8 mouse cellular contexts compared by ENCODE assay signal in the genomic region with DNA sequence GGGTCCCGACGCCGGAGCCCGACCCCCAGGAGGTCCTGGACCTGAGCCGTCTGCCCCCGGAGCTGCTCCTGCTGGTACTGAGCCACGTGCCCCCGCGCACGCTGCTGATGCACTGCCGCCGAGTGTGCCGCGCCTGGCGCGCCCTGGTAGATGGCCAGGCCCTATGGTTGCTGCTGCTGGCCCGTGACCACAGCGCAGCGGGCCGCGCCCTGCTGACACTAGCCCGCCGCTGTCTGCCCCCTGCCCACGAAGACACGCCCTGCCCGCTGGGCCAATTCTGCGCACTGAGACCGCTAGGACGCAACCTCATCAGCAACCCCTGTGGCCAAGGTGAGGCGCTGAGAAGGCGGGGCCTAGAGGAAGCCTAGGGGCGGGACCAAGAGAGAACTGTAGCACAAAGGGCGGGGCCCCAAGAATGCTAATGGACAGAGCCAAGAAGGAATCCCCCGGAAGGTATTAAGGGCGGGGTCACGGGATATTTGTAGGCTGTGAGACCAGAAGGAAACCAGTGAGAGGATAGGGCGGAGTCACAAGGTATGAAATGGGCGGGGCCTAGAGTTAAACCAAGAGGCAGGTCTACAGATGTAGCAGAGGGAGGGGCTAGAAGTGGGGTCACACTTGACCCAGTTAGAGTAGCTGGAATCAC. TPM values are rescaled to one million over a fixed set of nuclear protein-coding genes. Genes with fewer than 3 reads are reported as not detected.
DNase-seq lines count a peak whose midpoint lies in the region; ATAC-seq lines count a peak whose summit lies in the region.

No protein-coding gene starts in this region.

- peak; percentile 68 for ATAC-seq in heart, embryonic 14.5 days (ENCODE audit: insufficient number of reproducible peaks, insufficient read depth, low FRiP score, low read depth)
- ATAC-seq in liver, embryonic 12.5 days, result peak; percentile 63

- peaks cover 15% of the 10 kb centered on the region for H3K27me3 ChIP-seq in heart, embryonic 14.5 days (ENCODE audit: control insufficient read depth, insufficient read depth, low read length)
- H3K27me3 ChIP-seq in liver, embryonic 12.5 days (replicated peaks), result peaks cover 48% of the 10 kb centered on the region
- no peaks in the 10 kb centered on the region for H3K27me3 ChIP-seq in splenic B cell, adult 2 months (ENCODE audit: control insufficient read depth, insufficient read depth, low read length, poor library complexity, severe bottlenecking)

- H3K9me3 ChIP-seq in heart, embryonic 14.5 days (ENCODE audit: control insufficient read depth, low read length), result no peaks in the 10 kb centered on the region
- H3K9me3 ChIP-seq in liver, embryonic 12.5 days (replicated peaks), result no peaks in the 10 kb centered on the region

- H3K4me2 ChIP-seq in heart, embryonic 14.5 days (ENCODE audit: low read length), result peak overlapping the region; percentile 92
- H3K4me2 ChIP-seq in liver, embryonic 12.5 days, result peak overlapping the region; percentile 69

- no peaks in the 10 kb centered on the region for H3K36me3 ChIP-seq in heart, embryonic 14.5 days (ENCODE audit: control insufficient read depth, insufficient read depth, low read length)
- no peaks in the 10 kb centered on the region for H3K36me3 ChIP-seq in liver, embryonic 12.5 days
- H3K36me3 ChIP-seq in splenic B cell, adult 2 months (ENCODE audit: control insufficient read depth, insufficient read depth, low read length, poor library complexity, severe bottlenecking), result no peaks in the 10 kb centered on the region

- H3K27ac ChIP-seq in heart, embryonic 14.5 days (replicated peaks in 1 of 2; ENCODE audit: control insufficient read depth in 1 of 2, insufficient read depth in 1 of 2, low read depth in 2 of 2, low read length in 2 of 2), result no peak overlapping the region
- H3K27ac ChIP-seq in liver, embryonic 12.5 days, result no peak overlapping the region

- under 1% methylated on average over 34 of the region's 38 CpGs for WGBS in heart, embryonic 14.5 days
- WGBS in liver, embryonic 12.5 days (ENCODE audit: insufficient replicate concordance), result 1% methylated on average over 38 of the region's 38 CpGs

- H3K9ac ChIP-seq in heart, embryonic 14.5 days (ENCODE audit: low read length), result peak overlapping the region; percentile 69
- no peak overlapping the region for H3K9ac ChIP-seq in liver, embryonic 12.5 days

- peak overlapping the region; percentile 43 to 52 for H3K4me3 ChIP-seq in heart, embryonic 14.5 days (ENCODE audit: control insufficient read depth in 1 of 2, insufficient read depth in 1 of 2, low read depth in 1 of 2, low read length in 2 of 2)
- peak overlapping the region; percentile 46 for H3K4me3 ChIP-seq in liver, embryonic 12.5 days

- peaks cover 0 to 3% of the 10 kb centered on the region in 2 experiments; a peak in 1 of 4 replicates for H3K4me1 ChIP-seq in heart, embryonic 14.5 days (ENCODE audit: control insufficient read depth in 2 of 2, insufficient read depth in 2 of 2, low read length in 2 of 2)
- peaks cover 11% of the 10 kb centered on the region for H3K4me1 ChIP-seq in liver, embryonic 12.5 days

- peak; percentile 95 for DNase-seq in CD4-positive helper T cell, adult 2 months (ENCODE audit: low read depth, low spot score)
- peak; percentile 70 for DNase-seq in brain, embryonic 18.5 days (ENCODE audit: low read depth, low spot score)
- DNase-seq in fat pad, adult 2 months (ENCODE audit: extremely low read depth, low read depth, low spot score), result peak; percentile 83
- DNase-seq in kidney, postnatal 14 days, result peak; percentile 82
- DNase-seq in natural killer cell, adult 2 months (ENCODE audit: low spot score in 2 of 2), result peak; percentile 96 to 100
- peak; percentile 81 for DNase-seq in splenic B cell, adult 2 months (ENCODE audit: low read depth, low spot score)

RNA-seq across cellular contexts. Expression of a gene that starts 0.8 kb away (rescaled TPM):
- 3.7 and 4.2 TPM in 2 replicates for polyA plus RNA-seq in heart, embryonic 14.5 days (2014; fragmentation: Nextera tagmentation; extraction: Ambion mirVana)
- polyA plus RNA-seq in liver, embryonic 12.5 days (2016; fragmentation: Nextera tagmentation; extraction: Ambion mirVana), result 0.28 and 0.48 TPM in 2 replicates

RNA-seq across cellular contexts. Expression of a gene that starts 23.2 kb away (rescaled TPM):
- 8.0 and 8.6 TPM in 2 replicates for polyA plus RNA-seq in heart, embryonic 14.5 days (2014; fragmentation: Nextera tagmentation; extraction: Ambion mirVana)
- polyA plus RNA-seq in liver, embryonic 12.5 days (2016; fragmentation: Nextera tagmentation; extraction: Ambion mirVana), result 1.7 and 1.9 TPM in 2 replicates

RNA-seq across cellular contexts. Expression of a gene that starts 48.2 kb away (rescaled TPM):
- 129 and 135 TPM in 2 replicates for polyA plus RNA-seq in heart, embryonic 14.5 days (2014; fragmentation: Nextera tagmentation; extraction: Ambion mirVana)
- polyA plus RNA-seq in liver, embryonic 12.5 days (2016; fragmentation: Nextera tagmentation; extraction: Ambion mirVana), result 122 and 123 TPM in 2 replicates

RNA-seq across cellular contexts. Expression of a gene that starts 48.3 kb away (rescaled TPM):
- polyA plus RNA-seq in heart, embryonic 14.5 days (2014; fragmentation: Nextera tagmentation; extraction: Ambion mirVana), result 18.8 and 20.3 TPM in 2 replicates
- polyA plus RNA-seq in liver, embryonic 12.5 days (2016; fragmentation: Nextera tagmentation; extraction: Ambion mirVana), result 20.4 and 22.3 TPM in 2 replicates
